Mouse (Mus musculus) testis, adult 2 months (tissue): ENCODE measurements around the gene Olfr1225.

Experiments
- CTCF ChIP-seq: fragments of 200-500 bp; IDR thresholded peaks from 2 replicates; pipeline ENCODE4 v1.5.1; 2012; ENCODE audit warnings: low read depth, mild to moderate bottlenecking, inconsistent platforms, low read length, moderate library complexity; ENCODE audit not compliant: control insufficient read depth, insufficient read depth, insufficient replicate concordance
- POLR2A ChIP-seq: fragments of 200-500 bp; IDR thresholded peaks from 2 replicates; pipeline ENCODE4 v1.6.1; 2012; ENCODE audit warnings: low read depth, mild to moderate bottlenecking, inconsistent platforms, low read length, moderate library complexity; ENCODE audit not compliant: control insufficient read depth

- TF ChIP-seq POLR2A, result no peak
- TF ChIP-seq CTCF, result no peak
Measured at GRCm38 (mm10) chr2:89151460-89151859, 23.0 kb downstream of the Olfr1225 start, which contains the start of gene Olfr1223.
